Mouse (Mus musculus) liver, embryonic 16.5 days (tissue): Measurements from ENCODE around the gene Hpf1. TPM values are rescaled to one million over a fixed set of nuclear protein-coding genes. Genes with fewer than 3 reads are reported as not detected.

Experiments used
- ATAC-seq: fragments of 200-750 bp; cut with Nextera tagmentation; 2 replicates; pipeline ENCODE4 v1.8.0; 2017; ENCODE audit warnings: low read depth, mild to moderate bottlenecking, moderate number of reproducible peaks, moderate library complexity
- H3K27ac ChIP-seq: fragments of 300-500 bp; sonication (generic); 2 replicates; pipeline ENCODE4 v1.5.1; 2014; ENCODE audit warnings: mild to moderate bottlenecking, low read length
- H3K27me3 ChIP-seq: fragments of 300-500 bp; sonication (generic); 2 replicates; pipeline ENCODE4 v1.6.1; 2014; ENCODE audit warnings: low read depth, low read length, mixed read lengths; ENCODE audit not compliant: control insufficient read depth, insufficient read depth
- H3K36me3 ChIP-seq: fragments of 300-500 bp; sonication (generic); 2 replicates; pipeline ENCODE4 v1.6.1; 2014; ENCODE audit warnings: mild to moderate bottlenecking; ENCODE audit not compliant: control insufficient read depth, insufficient read depth
- H3K4me1 ChIP-seq: fragments of 300-500 bp; sonication (generic); 2 replicates; pipeline ENCODE4 v1.6.1; 2014; ENCODE audit warnings: low read depth, low read length, mixed read lengths; ENCODE audit not compliant: control insufficient read depth
- H3K4me2 ChIP-seq: fragments of 300-500 bp; sonication (generic); 2 replicates; pipeline ENCODE4 v1.6.1; 2014; ENCODE audit warnings: low read depth, low read length, mixed read lengths
- H3K4me3 ChIP-seq: fragments of 300-500 bp; sonication (generic); 2 replicates; pipeline ENCODE4 v1.5.1; 2014; ENCODE audit warnings: low read depth, mild to moderate bottlenecking, low read length
- H3K9ac ChIP-seq: fragments of 300-500 bp; sonication (generic); 2 replicates; pipeline ENCODE4 v1.6.1; 2014; ENCODE audit warnings: low read depth, low read length
- H3K9me3 ChIP-seq: fragments of 300-500 bp; sonication (generic); replicated peaks from 2 replicates; pipeline ENCODE4 v1.6.1; 2016; ENCODE audit warnings: low read length; ENCODE audit not compliant: control insufficient read depth
- WGBS: fragments of 180-500 bp; shearing (Covaris S2); extraction: QIAGEN DNeasy Blood & Tissue Kit; methylation state at CpG from one replicate; pipeline ENCODE4 v1.1.7; 2014; ENCODE audit not compliant: insufficient replicate concordance; 5-methylcytosine and 5-hydroxymethylcytosine counted together
- polyA plus RNA-seq: library from polyadenylated mRNA; unstranded; fragments of >200 nt; fragmentation: Nextera tagmentation; extraction: Ambion mirVana; gene quantifications from 2 replicates; pipeline ENCODE4 v1.2.1, GENCODE M21; 2015

The Hpf1 gene
- polyA plus RNA-seq = 56.7 and 66.6 TPM in 2 replicates

DNA sequence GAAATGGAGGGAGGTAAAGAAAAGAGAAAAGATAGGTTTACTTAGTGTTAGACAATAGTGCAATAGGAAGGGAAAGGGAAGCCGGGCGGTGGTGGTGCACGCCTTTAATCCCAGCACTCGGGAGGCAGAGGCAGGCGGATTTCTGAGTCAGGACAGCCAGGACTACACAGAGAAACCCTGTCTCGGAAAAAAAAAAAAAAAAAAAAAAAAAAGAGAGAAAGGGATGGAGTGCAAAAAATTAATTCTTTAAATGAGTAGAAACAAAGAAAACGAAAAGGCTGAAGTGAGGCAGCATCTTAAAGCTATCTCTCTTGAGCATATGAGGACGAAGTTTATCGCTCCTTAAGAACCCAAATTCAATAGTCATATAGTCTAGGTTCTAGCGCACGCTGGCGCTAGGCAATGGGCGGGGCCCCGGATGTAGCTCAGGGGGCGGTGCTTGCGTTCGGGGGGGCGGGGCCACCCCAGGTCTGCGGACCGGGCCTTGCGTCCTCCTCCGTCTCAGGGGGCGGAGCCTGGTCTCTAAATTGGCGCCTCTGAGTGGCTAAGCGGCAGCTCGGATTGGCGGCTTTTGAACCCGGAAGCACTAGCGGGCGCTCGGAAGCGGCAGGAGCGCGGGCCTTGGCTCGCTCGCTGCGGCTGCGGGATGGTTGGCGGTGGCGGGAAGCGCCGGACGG is at the start of gene Hpf1:
Hpf1 (plus strand) TSS at position 576 of the 677 bp plus-strand sequence.
- Histone ChIP-seq H3K4me1 (peaks cover 16% of the 10 kb centered on the region), H3K27me3 (no peaks in the 10 kb centered on the region; the same call in 1 of the 2 replicates), H3K9me3 (no peaks in the 10 kb centered on the region), H3K4me2 (peak within 1 kb of the TSS; percentile 78), H3K9ac (peak within 1 kb of the TSS; percentile 76), H3K27ac (peak within 1 kb of the TSS; percentile 73), H3K4me3 (peak within 1 kb of the TSS; percentile 83), H3K36me3 (peaks cover 6% of the 10 kb centered on the region)
- ATAC-seq = peak; percentile 99
- 1% methylated on average over 43 of the region's 43 CpGs for WGBS

DNA sequence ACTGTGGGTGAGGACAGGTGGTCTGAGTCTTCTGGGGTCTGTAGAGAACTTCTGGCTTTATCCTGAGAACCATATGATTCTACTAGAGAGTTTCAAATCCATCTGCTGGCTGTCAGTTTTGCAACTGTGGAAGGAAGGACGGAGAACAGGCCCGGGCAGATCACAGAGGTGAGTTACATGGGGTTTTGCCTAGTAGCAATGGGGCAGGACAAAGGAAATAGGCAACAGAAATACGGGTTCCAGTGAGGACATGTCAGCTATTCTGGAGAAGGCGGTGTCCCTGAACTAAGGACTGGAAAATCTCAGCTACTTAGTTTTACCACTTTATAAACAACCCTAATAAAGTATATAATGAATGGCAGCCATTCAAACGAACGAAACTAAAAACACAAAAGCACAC is 47.8 kb upstream of the Hpf1 start:
- H3K4me2 ChIP-seq = no peak overlapping the region
- no peak overlapping the region for H3K27ac ChIP-seq
- no peak for ATAC-seq
- no peak overlapping the region for H3K9ac ChIP-seq
- no peak overlapping the region for H3K4me3 ChIP-seq
- WGBS = 66% methylated on average over 6 of the region's 6 CpGs
- no peaks in the 10 kb centered on the region for H3K4me1 ChIP-seq
- H3K27me3 ChIP-seq = no peaks in the 10 kb centered on the region
- H3K36me3 ChIP-seq = no peaks in the 10 kb centered on the region
- no peaks in the 10 kb centered on the region for H3K9me3 ChIP-seq

DNA sequence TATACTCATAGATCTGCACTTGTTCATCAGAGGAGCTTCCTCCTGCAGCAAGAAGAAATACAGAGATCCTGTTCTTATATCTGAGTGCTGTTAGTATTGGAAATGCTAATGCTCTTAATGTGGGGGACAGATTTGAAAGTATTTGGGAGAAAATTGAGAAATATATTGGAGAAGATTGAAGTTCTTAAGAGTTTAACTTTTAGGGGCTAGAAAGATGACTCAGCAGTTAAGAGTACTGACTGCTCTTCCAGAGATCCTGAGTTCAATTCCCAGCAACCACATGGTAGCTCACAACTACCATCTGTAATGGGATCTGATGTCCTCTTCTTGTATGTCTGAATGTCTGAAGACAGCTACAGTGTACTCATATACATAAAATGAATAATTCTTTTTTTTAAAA is 32.7 kb upstream of the Hpf1 start:
- Histone ChIP-seq H3K36me3 (no peaks in the 10 kb centered on the region), H3K9ac (no peak overlapping the region), H3K27ac (no peak overlapping the region), H3K9me3 (no peaks in the 10 kb centered on the region), H3K27me3 (no peaks in the 10 kb centered on the region), H3K4me3 (no peak overlapping the region), H3K4me2 (no peak overlapping the region), H3K4me1 (peaks cover 14% of the 10 kb centered on the region)
- no peak for ATAC-seq

DNA sequence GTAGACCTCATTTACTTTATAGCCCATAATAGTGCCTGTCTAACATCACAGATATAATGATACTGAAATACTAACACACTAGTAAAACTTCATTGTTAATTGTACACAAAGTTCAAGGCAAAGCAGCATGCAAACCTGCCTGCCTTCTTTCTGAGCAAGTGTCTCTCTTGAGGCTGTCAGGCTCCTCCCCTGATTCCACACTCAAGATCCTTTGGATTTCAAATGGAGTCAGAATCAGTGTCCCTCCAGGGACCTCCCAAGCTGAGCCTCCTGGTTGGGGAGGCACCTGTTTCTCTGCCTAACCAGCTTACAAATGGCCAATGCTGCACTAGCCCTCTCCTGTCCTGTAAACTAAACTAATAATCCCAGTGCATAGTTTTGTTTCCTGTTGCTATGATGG is 32.1 kb upstream of the Hpf1 start:
- no peaks in the 10 kb centered on the region for H3K27me3 ChIP-seq
- H3K4me1 ChIP-seq = peaks cover 14% of the 10 kb centered on the region
- no peak overlapping the region for H3K9ac ChIP-seq
- no peak overlapping the region for H3K4me3 ChIP-seq
- H3K36me3 ChIP-seq = no peaks in the 10 kb centered on the region
- ATAC-seq = no peak
- H3K4me2 ChIP-seq = no peak overlapping the region
- no peak overlapping the region for H3K27ac ChIP-seq
- no peaks in the 10 kb centered on the region for H3K9me3 ChIP-seq

DNA sequence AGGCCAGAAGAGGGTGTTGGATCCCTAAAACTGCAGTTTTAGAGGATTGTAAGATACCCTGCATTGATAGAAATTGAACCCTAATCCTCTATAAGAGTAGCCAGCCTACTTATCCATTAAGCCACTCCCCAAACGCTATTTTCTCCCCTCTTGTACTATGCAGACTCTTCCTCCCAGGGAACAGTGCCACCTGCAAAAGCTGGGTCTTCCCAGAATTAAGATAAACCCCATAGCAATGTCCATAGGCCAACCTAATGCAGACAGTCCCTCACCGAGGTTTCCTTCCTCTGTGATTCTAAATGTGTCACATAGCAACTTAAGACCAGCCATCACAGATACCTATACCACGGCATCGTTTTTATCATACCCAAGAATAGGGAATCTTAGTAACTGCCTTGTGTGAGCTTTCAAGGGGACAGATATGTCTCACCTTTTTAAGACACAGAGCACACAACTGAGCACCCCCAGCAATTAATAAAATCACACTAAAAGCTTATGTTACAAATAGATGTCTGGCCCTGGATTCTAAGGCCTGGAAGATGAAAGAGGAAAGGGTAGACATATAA is 31.2 kb upstream of the Hpf1 start:
- Histone ChIP-seq H3K27me3 (no peaks in the 10 kb centered on the region), H3K36me3 (no peaks in the 10 kb centered on the region), H3K9ac (no peak overlapping the region), H3K4me1 (peaks cover 14% of the 10 kb centered on the region), H3K4me2 (peak overlapping the region; percentile 42; the same call in 1 of the 2 replicates), H3K9me3 (no peaks in the 10 kb centered on the region), H3K4me3 (no peak overlapping the region), H3K27ac (peak overlapping the region; percentile 70)
- peak; percentile 28 for ATAC-seq
- WGBS = 35% methylated on average over 4 of the region's 4 CpGs

DNA sequence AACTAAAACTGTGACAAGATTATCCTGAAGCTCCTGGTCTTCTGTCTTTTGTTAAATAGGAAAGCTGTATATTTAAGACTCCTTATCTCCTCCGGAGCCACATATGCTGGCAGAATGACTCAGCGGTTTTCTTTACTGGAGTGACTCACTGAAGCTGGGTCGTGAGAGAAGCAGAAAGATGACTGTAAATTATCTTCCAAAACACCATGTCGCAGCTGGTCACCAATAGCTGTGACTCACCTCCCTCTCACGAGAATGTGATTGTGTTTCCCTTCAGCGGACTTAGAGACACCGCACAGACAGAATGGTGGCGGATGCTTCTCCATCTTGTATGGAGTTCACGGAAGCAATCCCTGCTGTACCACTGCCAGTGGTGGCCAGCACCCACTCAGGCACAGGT is 30.6 kb upstream of the Hpf1 start:
- ATAC-seq = peak; percentile 94
- peak overlapping the region; percentile 42 for H3K4me2 ChIP-seq
- no peaks in the 10 kb centered on the region for H3K36me3 ChIP-seq
- no peak overlapping the region for H3K4me3 ChIP-seq
- WGBS = 20% methylated on average over 9 of the region's 9 CpGs
- H3K9ac ChIP-seq = peak overlapping the region; percentile 13; the same call in 1 of the 2 replicates
- H3K27me3 ChIP-seq = no peaks in the 10 kb centered on the region
- peak overlapping the region; percentile 96 for H3K27ac ChIP-seq
- no peaks in the 10 kb centered on the region for H3K9me3 ChIP-seq
- peaks cover 14% of the 10 kb centered on the region for H3K4me1 ChIP-seq

DNA sequence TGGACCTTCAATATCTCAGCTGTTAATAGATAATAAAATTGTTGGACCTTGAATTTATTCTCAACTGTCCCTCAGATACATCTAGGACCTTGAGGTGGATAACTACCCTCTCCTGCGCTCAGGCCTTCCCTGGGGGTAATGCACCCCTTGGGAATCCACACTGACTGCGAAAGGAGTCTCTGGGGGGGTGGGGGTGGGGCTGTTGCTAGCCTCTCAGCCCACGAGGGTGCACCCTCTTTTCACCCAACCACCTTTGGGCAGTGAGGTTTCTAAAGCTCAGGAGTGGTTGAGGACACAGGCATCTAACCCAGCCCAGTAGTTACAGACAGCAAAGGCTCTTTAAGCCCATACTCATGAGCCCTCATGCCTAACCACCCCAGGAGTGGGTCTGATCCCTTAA is 29.5 kb upstream of the Hpf1 start:
- Histone ChIP-seq H3K27ac (no peak overlapping the region), H3K27me3 (no peaks in the 10 kb centered on the region), H3K36me3 (no peaks in the 10 kb centered on the region), H3K4me2 (no peak overlapping the region), H3K9ac (no peak overlapping the region), H3K9me3 (no peaks in the 10 kb centered on the region), H3K4me1 (peaks cover 14% of the 10 kb centered on the region), H3K4me3 (no peak overlapping the region)
- no peak for ATAC-seq
- 70% methylated on average over 3 of the region's 3 CpGs for WGBS

DNA sequence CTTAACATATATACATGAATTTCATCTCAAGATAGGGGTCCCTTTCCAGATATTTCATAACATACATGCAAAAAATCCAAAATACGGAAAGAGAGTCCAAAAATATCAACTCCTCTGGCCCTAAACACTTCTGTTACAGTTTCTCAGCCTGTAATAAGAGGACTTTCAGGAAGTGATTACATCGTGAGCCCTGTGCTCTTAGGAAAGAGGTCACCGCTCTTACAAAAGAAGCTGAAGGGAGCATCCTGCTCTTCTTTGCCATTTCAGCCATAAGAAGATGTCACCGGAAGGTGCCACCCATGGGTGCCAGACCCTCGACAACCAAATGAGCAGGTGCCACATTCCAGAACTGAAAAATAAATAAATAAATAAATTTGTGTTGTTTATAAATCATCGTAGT is 28.4 kb upstream of the Hpf1 start:
- Histone ChIP-seq H3K27me3 (no peaks in the 10 kb centered on the region), H3K4me1 (peaks cover 14% of the 10 kb centered on the region), H3K9ac (no peak overlapping the region), H3K9me3 (no peaks in the 10 kb centered on the region), H3K4me2 (no peak overlapping the region), H3K4me3 (no peak overlapping the region), H3K36me3 (no peaks in the 10 kb centered on the region), H3K27ac (no peak overlapping the region)
- ATAC-seq = no peak
- 67% methylated on average over 6 of the region's 6 CpGs for WGBS

DNA sequence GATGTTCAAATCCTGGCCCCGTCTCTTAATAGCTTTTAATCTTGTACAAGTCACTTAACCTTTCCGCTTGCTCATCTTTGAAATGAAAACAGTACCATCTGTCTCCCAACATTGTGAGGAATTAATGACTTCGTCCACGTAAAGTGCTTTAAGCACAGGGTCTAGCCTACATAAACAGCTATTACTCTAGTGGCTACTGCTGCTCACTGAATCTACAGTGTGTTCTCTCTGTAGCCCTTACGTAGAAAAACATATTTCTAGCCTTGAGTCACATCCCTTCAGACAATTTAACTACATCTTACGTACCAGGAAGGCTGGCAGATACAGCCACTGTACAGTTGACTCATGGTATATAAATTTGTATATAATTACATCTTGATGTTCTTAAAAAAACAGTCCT is 25.3 kb upstream of the Hpf1 start:
- no peaks in the 10 kb centered on the region for H3K9me3 ChIP-seq
- ATAC-seq = no peak
- H3K4me1 ChIP-seq = peaks cover 4% of the 10 kb centered on the region
- no peak overlapping the region for H3K4me2 ChIP-seq
- H3K4me3 ChIP-seq = no peak overlapping the region
- H3K27ac ChIP-seq = no peak overlapping the region
- no peaks in the 10 kb centered on the region for H3K36me3 ChIP-seq
- no peaks in the 10 kb centered on the region for H3K27me3 ChIP-seq
- no peak overlapping the region for H3K9ac ChIP-seq
- 78% methylated on average over 6 of the region's 6 CpGs for WGBS
